Mouse (Mus musculus) MEL (cell line): ENCODE results near the gene Lyrm1.

ENCODE experiments used
- BHLHE40 ChIP-seq: IDR thresholded peaks from 2 replicates; pipeline ENCODE4 v1.6.1; 2012; ENCODE audit warnings: low read depth, mild to moderate bottlenecking, inconsistent platforms, low read length, improper control_type of control experiment, borderline replicate concordance
- CHD1 ChIP-seq: IDR thresholded peaks from 2 replicates; pipeline ENCODE4 v1.6.1; 2012; ENCODE audit warnings: low read depth, mild to moderate bottlenecking, inconsistent platforms, low read length, improper control_type of control experiment
- CTCF ChIP-seq, 3 experiments: IDR thresholded peaks in 2 of 3; conservative IDR thresholded peaks in 1 of 3; 2 replicates each; pipeline ENCODE4 v1.5.1; 2011 to 2012; ENCODE audit warnings: low read length in 3 of 3, low read depth in 2 of 3, mild to moderate bottlenecking in 2 of 3, improper control_type of control experiment in 1 of 3, inconsistent platforms in 1 of 3, mixed read lengths in 1 of 3, moderate library complexity in 1 of 3; ENCODE audit not compliant: control insufficient read depth in 1 of 3, insufficient read depth in 1 of 3, poor library complexity in 1 of 3, severe bottlenecking in 1 of 3
- ELF1 ChIP-seq: IDR thresholded peaks from 2 replicates; pipeline ENCODE4 v1.6.1; 2014; ENCODE audit warnings: low read depth, mild to moderate bottlenecking, inconsistent platforms, low read length, improper control_type of control experiment, moderate library complexity
- MAX ChIP-seq: IDR thresholded peaks from 2 replicates; pipeline ENCODE4 v1.6.1; 2011; ENCODE audit warnings: low read length, improper control_type of control experiment

DNA sequence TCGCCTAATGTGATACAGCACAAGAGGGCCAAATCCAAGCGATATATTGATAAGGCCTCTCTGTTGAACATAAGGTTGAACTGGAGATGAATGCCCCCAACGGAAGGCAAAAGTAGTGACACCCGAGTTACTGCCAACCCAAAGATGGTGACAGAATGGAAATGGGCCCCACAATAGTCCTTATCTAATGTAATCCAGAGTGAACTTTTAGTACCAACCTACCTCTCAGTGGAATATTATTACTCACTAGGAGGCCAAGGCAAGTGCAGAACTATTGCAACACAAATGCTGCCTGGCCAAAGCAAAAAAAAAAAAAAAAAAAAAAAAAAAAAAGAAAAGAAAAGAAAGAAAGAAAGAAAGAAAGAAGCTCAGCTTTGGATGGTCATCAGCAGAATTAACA, 2.9 kb upstream of the Lyrm1 start:
- TF ChIP-seq CHD1, result no peak
- no peak for TF ChIP-seq MAX
- TF ChIP-seq BHLHE40, result no peak
- TF ChIP-seq ELF1, result no peak
- TF ChIP-seq CTCF (IDR thresholded peaks at IDR 0.05 in 2 of 3, conservative IDR thresholded peaks at IDR 0.05 in 1 of 3; ENCODE audit: control insufficient read depth in 1 of 3, insufficient read depth in 1 of 3, low read depth in 2 of 3, low read length in 3 of 3, poor library complexity in 1 of 3, severe bottlenecking in 1 of 3), result no peak
